Mouse (Mus musculus): ENCODE data around the gene Mphosph6. TPM values are rescaled to one million over a fixed set of nuclear protein-coding genes. Genes with fewer than 3 reads are reported as not detected.

Gene Mphosph6
- 17.2 and 18.7 TPM in 2 replicates for polyA plus RNA-seq (2015; fragmentation: Nextera tagmentation; extraction: Ambion mirVana)

- H3K4me3 ChIP-seq (ENCODE audit: low read depth, low read length): peak within 1 kb of the TSS; percentile 94
- DNase-seq (peak; percentile 98), ATAC-seq (peak; percentile 97)
- peak within 1 kb of the TSS; percentile 88 for H3K4me2 ChIP-seq (ENCODE audit: low read depth, low read length)
- WGBS (ENCODE audit: insufficient replicate concordance): under 1% methylated on average over 64 of the region's 65 CpGs
- H3K27me3 ChIP-seq (ENCODE audit: insufficient read depth, low read length): no peaks in the 10 kb centered on the region
- peaks cover 16% of the 10 kb centered on the region for H3K36me3 ChIP-seq (replicated peaks; ENCODE audit: insufficient read depth, low read length)
- no peaks in the 10 kb centered on the region for H3K9me3 ChIP-seq (ENCODE audit: low read length)
- H3K27ac ChIP-seq (ENCODE audit: low read depth): peak within 1 kb of the TSS; percentile 93
- peaks cover 17% of the 10 kb centered on the region for H3K4me1 ChIP-seq (ENCODE audit: insufficient read depth)
- TF ChIP-seq CTCF (IDR thresholded peaks at IDR 0.05; ENCODE audit: low read depth) (peak; percentile 31; the same call in 1 of the 2 replicates), EP300 (IDR thresholded peaks at IDR 0.05; ENCODE audit: low read depth) (no peak)
- peak within 1 kb of the TSS; percentile 85 for H3K9ac ChIP-seq (replicated peaks)
Measured at GRCm38 (mm10) chr8:117801443-117802298, at the start of gene Mphosph6. Gene Mphosph6, minus strand, starts transcription at chr8:117801943.

GRCm38 (mm10) chr8:117850420-117850819, 48.7 kb upstream of the Mphosph6 start:
- no peaks in the 10 kb centered on the region for H3K36me3 ChIP-seq (replicated peaks; ENCODE audit: insufficient read depth, low read length)
- no peaks in the 10 kb centered on the region for H3K4me1 ChIP-seq (ENCODE audit: insufficient read depth)
- no peak overlapping the region for H3K9ac ChIP-seq (replicated peaks)
- no peaks in the 10 kb centered on the region; the same call in 1 of the 2 replicates for H3K27me3 ChIP-seq (ENCODE audit: insufficient read depth, low read length)
- DNase-seq: no peak
- no peak overlapping the region for H3K27ac ChIP-seq (ENCODE audit: low read depth)
- H3K4me2 ChIP-seq (ENCODE audit: low read depth, low read length): no peak overlapping the region
- TF ChIP-seq CTCF (IDR thresholded peaks at IDR 0.05; ENCODE audit: low read depth) (no peak), EP300 (IDR thresholded peaks at IDR 0.05; ENCODE audit: low read depth) (no peak)
- no peak overlapping the region for H3K4me3 ChIP-seq (ENCODE audit: low read depth, low read length)
- no peaks in the 10 kb centered on the region for H3K9me3 ChIP-seq (ENCODE audit: low read length)
- WGBS (ENCODE audit: insufficient replicate concordance): 58% methylated on average over 10 of the region's 10 CpGs
- ATAC-seq: no peak

- H3K4me2 ChIP-seq (ENCODE audit: low read depth, low read length): no peak overlapping the region
- peaks cover 2% of the 10 kb centered on the region for H3K9me3 ChIP-seq (ENCODE audit: low read length)
- 79% methylated on average over 6 of the region's 6 CpGs for WGBS (ENCODE audit: insufficient replicate concordance)
- H3K27ac ChIP-seq (ENCODE audit: low read depth): no peak overlapping the region
- no peak for ATAC-seq
- no peaks in the 10 kb centered on the region for H3K36me3 ChIP-seq (replicated peaks; ENCODE audit: insufficient read depth, low read length)
- no peak for TF ChIP-seq EP300 (IDR thresholded peaks at IDR 0.05; ENCODE audit: low read depth)
- no peak for TF ChIP-seq CTCF (IDR thresholded peaks at IDR 0.05; ENCODE audit: low read depth)
- H3K27me3 ChIP-seq (ENCODE audit: insufficient read depth, low read length): no peaks in the 10 kb centered on the region; the same call in 1 of the 2 replicates
- no peak overlapping the region for H3K9ac ChIP-seq (replicated peaks)
- no peak for DNase-seq
- H3K4me3 ChIP-seq (ENCODE audit: low read depth, low read length): no peak overlapping the region
- H3K4me1 ChIP-seq (ENCODE audit: insufficient read depth): no peaks in the 10 kb centered on the region
Measured at GRCm38 (mm10) chr8:117847865-117848264, 46.1 kb upstream of the Mphosph6 start.

- Histone ChIP-seq H3K36me3 (replicated peaks; ENCODE audit: insufficient read depth, low read length) (no peaks in the 10 kb centered on the region), H3K27ac (ENCODE audit: low read depth) (no peak overlapping the region), H3K4me2 (ENCODE audit: low read depth, low read length) (no peak overlapping the region), H3K27me3 (ENCODE audit: insufficient read depth, low read length) (no peaks in the 10 kb centered on the region), H3K4me1 (ENCODE audit: insufficient read depth) (no peaks in the 10 kb centered on the region), H3K4me3 (ENCODE audit: low read depth, low read length) (no peak overlapping the region), H3K9me3 (ENCODE audit: low read length) (peaks cover 2% of the 10 kb centered on the region), H3K9ac (replicated peaks) (no peak overlapping the region)
- TF ChIP-seq EP300 (IDR thresholded peaks at IDR 0.05; ENCODE audit: low read depth): no peak
- peak; percentile 36 for TF ChIP-seq CTCF (IDR thresholded peaks at IDR 0.05; ENCODE audit: low read depth)
- no peak for DNase-seq
- 81% methylated on average over 8 of the region's 8 CpGs for WGBS (ENCODE audit: insufficient replicate concordance)
- no peak for ATAC-seq
Measured at GRCm38 (mm10) chr8:117843694-117844093, 42.0 kb upstream of the Mphosph6 start.

- TF ChIP-seq CTCF (IDR thresholded peaks at IDR 0.05; ENCODE audit: low read depth): no peak
- TF ChIP-seq EP300 (IDR thresholded peaks at IDR 0.05; ENCODE audit: low read depth): no peak
- H3K36me3 ChIP-seq (replicated peaks; ENCODE audit: insufficient read depth, low read length): no peaks in the 10 kb centered on the region
- no peaks in the 10 kb centered on the region for H3K9me3 ChIP-seq (ENCODE audit: low read length)
- no peak overlapping the region for H3K9ac ChIP-seq (replicated peaks)
- no peak for ATAC-seq
- no peak overlapping the region for H3K4me2 ChIP-seq (ENCODE audit: low read depth, low read length)
- no peaks in the 10 kb centered on the region for H3K27me3 ChIP-seq (ENCODE audit: insufficient read depth, low read length)
- H3K4me1 ChIP-seq (ENCODE audit: insufficient read depth): no peaks in the 10 kb centered on the region
- H3K4me3 ChIP-seq (ENCODE audit: low read depth, low read length): no peak overlapping the region
- no peak for DNase-seq
- 54% methylated on average over 4 of the region's 4 CpGs for WGBS (ENCODE audit: insufficient replicate concordance)
- H3K27ac ChIP-seq (ENCODE audit: low read depth): no peak overlapping the region
Measured at GRCm38 (mm10) chr8:117813524-117813923, 11.8 kb upstream of the Mphosph6 start.

- Histone ChIP-seq H3K4me3 (ENCODE audit: low read depth, low read length) (no peak overlapping the region), H3K9me3 (ENCODE audit: low read length) (no peaks in the 10 kb centered on the region), H3K36me3 (replicated peaks; ENCODE audit: insufficient read depth, low read length) (no peaks in the 10 kb centered on the region), H3K4me1 (ENCODE audit: insufficient read depth) (no peaks in the 10 kb centered on the region), H3K27ac (ENCODE audit: low read depth) (no peak overlapping the region), H3K27me3 (ENCODE audit: insufficient read depth, low read length) (no peaks in the 10 kb centered on the region), H3K4me2 (ENCODE audit: low read depth, low read length) (no peak overlapping the region), H3K9ac (replicated peaks) (no peak overlapping the region)
- TF ChIP-seq CTCF (IDR thresholded peaks at IDR 0.05; ENCODE audit: low read depth) (no peak), EP300 (IDR thresholded peaks at IDR 0.05; ENCODE audit: low read depth) (no peak)
- DNase-seq: peak; percentile 31
- WGBS (ENCODE audit: insufficient replicate concordance): 71% methylated on average over 2 of the region's 2 CpGs
- peak; percentile 62 for ATAC-seq
Measured at GRCm38 (mm10) chr8:117810676-117811075, 8.9 kb upstream of the Mphosph6 start.
